Mouse (Mus musculus) heart, postnatal 0 days (tissue): Measurements from ENCODE around the gene Cldn13. TPM values are rescaled to one million over a fixed set of nuclear protein-coding genes. Genes with fewer than 3 reads are reported as not detected.
A peak's percentile ranks its signal among the peaks of the same experiment; 100 is the strongest.

ENCODE experiments used
- ATAC-seq: fragments of 200-750 bp; cut with Nextera tagmentation; 2 replicates; pipeline ENCODE4 v1.8.0; 2017; ENCODE audit warnings: low read depth, moderate number of reproducible peaks, moderate library complexity; ENCODE audit not compliant: insufficient read depth
- DNase-seq: peaks from one replicate; pipeline ENCODE4 v3.0.0-alpha.2; 2016; ENCODE audit warnings: low spot score
- H3K27ac ChIP-seq: fragments of 300-500 bp; sonication (generic); 2 replicates; pipeline ENCODE4 v1.5.1; 2014; ENCODE audit warnings: low read depth, mild to moderate bottlenecking
- H3K27me3 ChIP-seq: fragments of 300-500 bp; sonication (generic); 2 replicates; pipeline ENCODE4 v1.6.1; 2014; ENCODE audit warnings: low read length, mixed read lengths; ENCODE audit not compliant: control insufficient read depth, insufficient read depth
- H3K36me3 ChIP-seq: fragments of 300-500 bp; sonication (generic); replicated peaks from 2 replicates; pipeline ENCODE4 v1.6.1; 2014; ENCODE audit warnings: low read length, mixed read lengths; ENCODE audit not compliant: control insufficient read depth, insufficient read depth
- H3K4me1 ChIP-seq: fragments of 300-500 bp; sonication (generic); 2 replicates; pipeline ENCODE4 v1.6.1; 2014; ENCODE audit warnings: antibody characterized with exemption; ENCODE audit not compliant: control insufficient read depth, insufficient read depth
- H3K4me2 ChIP-seq: fragments of 300-500 bp; sonication (generic); 2 replicates; pipeline ENCODE4 v1.6.1; 2014; ENCODE audit warnings: low read depth, mild to moderate bottlenecking, low read length, moderate library complexity
- H3K4me3 ChIP-seq: fragments of 300-500 bp; sonication (generic); 2 replicates; pipeline ENCODE4 v1.5.1; 2014; ENCODE audit warnings: low read depth, low read length
- H3K9ac ChIP-seq: fragments of 300-500 bp; sonication (generic); replicated peaks from 2 replicates; pipeline ENCODE4 v1.6.1; 2014; ENCODE audit warnings: low read depth, low read length, mixed read lengths
- H3K9me3 ChIP-seq: fragments of 300-500 bp; sonication (generic); replicated peaks from 2 replicates; pipeline ENCODE4 v1.6.1; 2016; ENCODE audit warnings: low read length; ENCODE audit not compliant: control insufficient read depth
- CTCF ChIP-seq: IDR thresholded peaks from 2 replicates; pipeline ENCODE4 v1.5.1; 2016; ENCODE audit warnings: antibody characterized with exemption, control low read depth, low read depth
- EP300 ChIP-seq: IDR thresholded peaks from 2 replicates; pipeline ENCODE4 v1.6.1; 2016; ENCODE audit warnings: antibody characterized with exemption, low read depth
- WGBS: fragments of 180-500 bp; shearing (Covaris S2); extraction: QIAGEN DNeasy Blood & Tissue Kit; methylation state at CpG from one replicate; pipeline ENCODE4 v1.1.7; 2014; 5-methylcytosine and 5-hydroxymethylcytosine counted together
- polyA plus RNA-seq: library from polyadenylated mRNA; unstranded; fragments of >200 nt; fragmentation: Nextera tagmentation; extraction: Ambion mirVana; gene quantifications from 2 replicates; pipeline ENCODE4 v1.2.1, GENCODE M21; 2015
- total RNA-seq: library from RNA; depleted of rRNA; stranded (reverse); fragments of >200 nt; gene quantifications from 2 replicates; pipeline ENCODE4 v1.2.3, GENCODE M21; 2014; ENCODE audit warnings: low replicate concordance

Gene Cldn13
- total and polyA plus RNA-seq, 2 experiments from 2014 or later = 0.18 TPM; not detected in 1

- H3K4me3 ChIP-seq = peak overlapping the region; percentile 58
- H3K9me3 ChIP-seq = no peaks in the 10 kb centered on the region
- ATAC-seq = peak; percentile 64
- TF ChIP-seq CTCF (peak; percentile 53), EP300 (no peak)
- H3K27me3 ChIP-seq = no peaks in the 10 kb centered on the region
- no peak overlapping the region for H3K27ac ChIP-seq
- DNase-seq = peak; percentile 45
- peak overlapping the region; percentile 42; the same call in 1 of the 2 replicates for H3K9ac ChIP-seq
- WGBS = 45% methylated on average over 9 of the region's 9 CpGs
- H3K4me2 ChIP-seq = peak overlapping the region; percentile 82
- H3K36me3 ChIP-seq = no peaks in the 10 kb centered on the region
- H3K4me1 ChIP-seq = no peaks in the 10 kb centered on the region
Observed at GRCm38 (mm10) chr5:134932903-134933276, 17.6 kb upstream of the Cldn13 start.

DNA sequence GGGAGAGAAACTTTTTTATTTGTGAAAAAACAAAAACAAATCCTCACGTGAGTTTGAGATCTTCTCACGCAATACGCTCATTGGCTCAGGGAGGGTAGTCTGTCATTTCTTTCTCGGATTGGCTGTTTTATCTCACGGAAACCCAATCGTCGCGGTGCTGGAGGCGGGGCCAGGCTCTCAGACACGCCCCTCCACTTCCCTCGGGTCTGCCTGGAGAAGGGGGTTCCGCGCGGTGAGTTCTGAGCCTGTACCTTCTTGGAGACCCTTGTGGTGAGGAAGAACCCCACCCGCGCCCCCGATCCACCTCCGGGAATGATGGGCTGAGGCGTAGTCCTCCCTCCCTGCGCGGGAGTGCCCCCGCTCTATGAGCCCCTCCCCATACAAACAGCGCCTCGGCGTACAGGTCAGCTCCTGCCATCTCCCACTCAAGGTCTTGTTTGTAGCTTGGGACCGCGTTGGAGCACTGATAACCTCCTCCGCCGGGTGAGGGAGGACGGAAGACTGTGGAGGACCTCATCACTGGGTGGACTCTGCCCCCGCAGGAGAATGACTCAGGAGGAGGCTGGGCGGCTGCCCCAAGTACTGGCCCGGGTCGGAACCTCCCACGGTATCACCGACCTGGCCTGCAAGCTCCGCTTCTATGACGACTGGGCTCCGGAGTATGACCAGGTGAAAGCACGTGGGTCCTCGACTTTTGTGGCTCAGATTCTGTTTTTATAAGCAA, 17.0 kb upstream of the Cldn13 start, which contains the start of gene Mettl27:
Gene Mettl27 (plus strand): TSS at position 190 of the 724 bp plus-strand sequence.
- TF ChIP-seq EP300 (no peak), CTCF (no peak)
- Histone ChIP-seq H3K4me1 (no peaks in the 10 kb centered on the region), H3K9me3 (no peaks in the 10 kb centered on the region), H3K27ac (0 out of 2 replicates have a peak within 1 kb of the TSS, but pooled peaks have one; percentile 33), H3K27me3 (no peaks in the 10 kb centered on the region), H3K36me3 (no peaks in the 10 kb centered on the region), H3K9ac (peak within 1 kb of the TSS; percentile 42), H3K4me3 (peak within 1 kb of the TSS; percentile 58), H3K4me2 (peak within 1 kb of the TSS; percentile 82)
- ATAC-seq (peak; percentile 93), DNase-seq (peak; percentile 92)
- WGBS = under 1% methylated on average over 41 of the region's 41 CpGs

DNA sequence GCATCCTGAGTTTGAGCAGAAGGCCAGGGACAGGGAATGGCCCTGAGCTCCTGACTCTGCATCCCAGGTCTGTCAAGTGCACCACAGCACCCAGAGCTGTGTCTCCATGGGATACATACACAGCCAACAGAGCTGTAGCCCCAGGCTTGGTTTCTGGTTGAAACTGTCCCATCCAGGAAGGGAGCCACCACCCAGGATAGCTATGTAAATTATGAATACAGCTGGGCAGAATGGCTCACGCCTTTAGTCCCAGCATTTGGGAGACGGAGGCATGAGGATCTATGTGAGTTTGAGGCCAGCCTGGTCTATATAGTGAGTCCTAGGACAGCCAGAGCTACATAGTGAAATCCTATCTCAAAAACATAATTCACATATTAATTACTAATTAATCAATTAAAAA, 14.7 kb upstream of the Cldn13 start:
- Histone ChIP-seq H3K4me3 (no peak overlapping the region), H3K27me3 (no peaks in the 10 kb centered on the region), H3K27ac (no peak overlapping the region), H3K4me2 (no peak overlapping the region), H3K36me3 (no peaks in the 10 kb centered on the region), H3K4me1 (no peaks in the 10 kb centered on the region), H3K9ac (no peak overlapping the region), H3K9me3 (no peaks in the 10 kb centered on the region)
- ATAC-seq = no peak
- 85% methylated on average over 2 of the region's 2 CpGs for WGBS
- TF ChIP-seq CTCF (no peak), EP300 (no peak)
- DNase-seq = no peak

DNA sequence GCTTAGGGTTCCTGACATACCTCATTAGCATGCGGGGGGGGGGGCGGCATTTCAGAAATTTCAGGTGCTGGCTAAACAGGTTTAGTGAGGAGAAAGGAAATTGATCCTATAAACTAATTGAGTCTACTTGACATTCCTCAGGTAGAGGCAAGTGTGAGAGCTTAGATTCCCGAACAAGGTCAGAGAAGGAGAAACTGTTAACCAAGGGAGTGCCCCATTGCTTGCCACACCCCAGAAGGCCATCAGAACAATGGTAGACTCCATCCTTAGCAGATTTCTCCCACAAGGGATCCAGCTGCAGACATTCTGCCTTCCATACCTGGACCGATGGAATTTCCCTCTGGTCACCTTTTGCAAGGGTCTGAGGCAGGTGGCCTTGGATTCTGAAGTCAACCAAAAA, 11.4 kb upstream of the Cldn13 start:
- no peak overlapping the region for H3K4me3 ChIP-seq
- TF ChIP-seq EP300 = no peak
- TF ChIP-seq CTCF = no peak
- no peak for DNase-seq
- H3K4me2 ChIP-seq = no peak overlapping the region
- 64% methylated on average over 4 of the region's 4 CpGs for WGBS
- no peak overlapping the region for H3K9ac ChIP-seq
- H3K9me3 ChIP-seq = no peaks in the 10 kb centered on the region
- no peaks in the 10 kb centered on the region for H3K27me3 ChIP-seq
- H3K4me1 ChIP-seq = no peaks in the 10 kb centered on the region
- H3K27ac ChIP-seq = no peak overlapping the region
- H3K36me3 ChIP-seq = no peaks in the 10 kb centered on the region
- ATAC-seq = no peak

GRCm38 (mm10) chr5:134923141-134923540, 7.8 kb upstream of the Cldn13 start:
- H3K9ac ChIP-seq = no peak overlapping the region
- H3K27me3 ChIP-seq = no peaks in the 10 kb centered on the region
- 66% methylated on average over 6 of the region's 6 CpGs for WGBS
- no peaks in the 10 kb centered on the region for H3K9me3 ChIP-seq
- no peak overlapping the region for H3K4me2 ChIP-seq
- no peak overlapping the region for H3K27ac ChIP-seq
- DNase-seq = no peak
- H3K4me1 ChIP-seq = no peaks in the 10 kb centered on the region
- H3K4me3 ChIP-seq = no peak overlapping the region
- no peaks in the 10 kb centered on the region for H3K36me3 ChIP-seq
- ATAC-seq = no peak
- TF ChIP-seq CTCF (no peak), EP300 (no peak)

GRCm38 (mm10) chr5:134921106-134921505, 5.8 kb upstream of the Cldn13 start:
- Histone ChIP-seq H3K27ac (no peak overlapping the region), H3K27me3 (no peaks in the 10 kb centered on the region), H3K36me3 (no peaks in the 10 kb centered on the region), H3K9ac (no peak overlapping the region), H3K9me3 (no peaks in the 10 kb centered on the region), H3K4me2 (no peak overlapping the region), H3K4me3 (no peak overlapping the region), H3K4me1 (no peaks in the 10 kb centered on the region)
- ATAC-seq (no peak), DNase-seq (no peak)
- 72% methylated on average over 8 of the region's 8 CpGs for WGBS
- no peak for TF ChIP-seq EP300
- TF ChIP-seq CTCF = no peak
